Mouse (Mus musculus): Measurements from ENCODE around the gene Adgrb3.
A peak's percentile ranks its signal among the peaks of the same experiment; 100 is the strongest.

Gene Adgrb3

GRCm38 (mm10) chr1:25250562-25250961 lies 578.9 kb downstream of the Adgrb3 start:
- DNase-seq = no peak

- DNase-seq = no peak
These were observed 587.1 kb downstream of the Adgrb3 start for GRCm38 (mm10) chr1:25242436-25242835.

GRCm38 (mm10) chr1:25229245-25229750 lies 600.2 kb downstream of the Adgrb3 start:
- DNase-seq = no peak

GRCm38 (mm10) chr1:25228381-25229244 lies 600.9 kb downstream of the Adgrb3 start:
- DNase-seq = peak; percentile 64 to 90

GRCm38 (mm10) chr1:25227880-25228279 lies 601.6 kb downstream of the Adgrb3 start:
- DNase-seq = no peak

- DNase-seq = no peak
These were observed 624.9 kb downstream of the Adgrb3 start for GRCm38 (mm10) chr1:25204636-25205035.

GRCm38 (mm10) chr1:25199392-25199791 lies 630.1 kb downstream of the Adgrb3 start:
- no peak for DNase-seq

- no peak for DNase-seq
These were observed 637.5 kb downstream of the Adgrb3 start for GRCm38 (mm10) chr1:25191986-25192385.

GRCm38 (mm10) chr1:25189261-25189660 lies 640.2 kb downstream of the Adgrb3 start:
- no peak for DNase-seq

- DNase-seq = no peak
These were observed 643.6 kb downstream of the Adgrb3 start for GRCm38 (mm10) chr1:25185909-25186308.

GRCm38 (mm10) chr1:25181881-25182280 lies 647.6 kb downstream of the Adgrb3 start:
- no peak for DNase-seq

GRCm38 (mm10) chr1:25180615-25181014 lies 648.9 kb downstream of the Adgrb3 start:
- no peak for DNase-seq

GRCm38 (mm10) chr1:25179860-25180582 lies 649.5 kb downstream of the Adgrb3 start:
- DNase-seq = no peak

- no peak for DNase-seq
These were observed 651.0 kb downstream of the Adgrb3 start for GRCm38 (mm10) chr1:25178347-25179130.

GRCm38 (mm10) chr1:25167120-25167519 lies 662.4 kb downstream of the Adgrb3 start:
- DNase-seq = no peak

- DNase-seq = no peak
These were observed 663.3 kb downstream of the Adgrb3 start for GRCm38 (mm10) chr1:25166036-25166796.

- DNase-seq = no peak
These were observed 665.9 kb downstream of the Adgrb3 start for GRCm38 (mm10) chr1:25163561-25163960.

- DNase-seq = no peak
These were observed 683.3 kb downstream of the Adgrb3 start for GRCm38 (mm10) chr1:25146206-25146605.

- no peak for DNase-seq
These were observed 697.2 kb downstream of the Adgrb3 start for GRCm38 (mm10) chr1:25132150-25132824.

- no peak for DNase-seq
These were observed 714.0 kb downstream of the Adgrb3 start for GRCm38 (mm10) chr1:25115512-25115911.

- DNase-seq = no peak
These were observed 721.9 kb downstream of the Adgrb3 start for GRCm38 (mm10) chr1:25107500-25108101.

Data from kidney, postnatal 36 days (tissue).